Mouse (Mus musculus) liver, embryonic 11.5 days (tissue): Measurements from ENCODE around the gene Mon1a. TPM values are rescaled to one million over a fixed set of nuclear protein-coding genes. Genes with fewer than 3 reads are reported as not detected.

ENCODE experiments used
- ATAC-seq: fragments of 200-750 bp; cut with Nextera tagmentation; replicated peaks from 2 replicates; pipeline ENCODE4 v1.8.0; 2017; ENCODE audit warnings: moderate number of reproducible peaks, mild to moderate bottlenecking, moderate TSS enrichment, moderate library complexity; ENCODE audit not compliant: low FRiP score
- DNase-seq: peaks from one replicate; pipeline ENCODE4 v3.0.0-alpha.2; 2017; ENCODE audit warnings: low spot score
- H3K27ac ChIP-seq: fragments of 300-500 bp; sonication (generic); 2 replicates; pipeline ENCODE4 v1.5.1; 2014; ENCODE audit warnings: mild to moderate bottlenecking, low read depth, low read length, control low read depth
- H3K27me3 ChIP-seq: fragments of 300-500 bp; sonication (generic); replicated peaks from 2 replicates; pipeline ENCODE4 v1.6.1; 2014; ENCODE audit warnings: low read length, mixed read lengths; ENCODE audit not compliant: control insufficient read depth, insufficient read depth
- H3K36me3 ChIP-seq: fragments of 300-500 bp; sonication (generic); 2 replicates; pipeline ENCODE4 v1.6.1; 2014; ENCODE audit warnings: mild to moderate bottlenecking, low read length, moderate library complexity, mixed read lengths; ENCODE audit not compliant: control insufficient read depth, insufficient read depth
- H3K4me1 ChIP-seq: fragments of 300-500 bp; sonication (generic); replicated peaks from 2 replicates; pipeline ENCODE4 v1.6.1; 2014; ENCODE audit warnings: low read length, mixed read lengths; ENCODE audit not compliant: control insufficient read depth, insufficient read depth
- H3K4me2 ChIP-seq: fragments of 300-500 bp; sonication (generic); 2 replicates; pipeline ENCODE4 v1.6.1; 2014; ENCODE audit warnings: mild to moderate bottlenecking, control low read depth, moderate library complexity
- H3K4me3 ChIP-seq: fragments of 300-500 bp; sonication (generic); 2 replicates; pipeline ENCODE4 v1.5.1; 2014; ENCODE audit warnings: low read depth, low read length, control low read depth
- H3K9ac ChIP-seq: fragments of 300-500 bp; sonication (generic); 2 replicates; pipeline ENCODE4 v1.6.1; 2014; ENCODE audit warnings: low read depth, low read length, control low read depth
- H3K9me3 ChIP-seq: fragments of 300-500 bp; sonication (generic); 2 replicates; pipeline ENCODE4 v1.6.1; 2016; ENCODE audit warnings: low read length, inconsistent platforms, mixed read lengths; ENCODE audit not compliant: control insufficient read depth
- WGBS: fragments of 180-500 bp; shearing (Covaris S2); extraction: QIAGEN DNeasy Blood & Tissue Kit; methylation state at CpG from one replicate; pipeline ENCODE4 v1.1.7; 2014; 5-methylcytosine and 5-hydroxymethylcytosine counted together
- polyA plus RNA-seq: library from polyadenylated mRNA; unstranded; fragments of >200 nt; fragmentation: Nextera tagmentation; extraction: Ambion mirVana; gene quantifications from 2 replicates; pipeline ENCODE4 v1.2.1, GENCODE M21; 2014

The Mon1a gene
- 8.9 and 11.0 TPM in 2 replicates for polyA plus RNA-seq

GRCm38 (mm10) chr9:107887804-107888266 lies at the start of gene Mon1a:
Gene Mon1a (plus strand): TSS chr9:107888151.
- Histone ChIP-seq H3K4me3 (peak within 1 kb of the TSS; percentile 81), H3K27me3 (peaks cover 2% of the 10 kb centered on the region; the same call in 1 of the 2 replicates), H3K4me2 (peak within 1 kb of the TSS; percentile 92), H3K27ac (peak within 1 kb of the TSS; percentile 34; the same call in 1 of the 2 replicates), H3K36me3 (no peaks in the 10 kb centered on the region), H3K9me3 (no peaks in the 10 kb centered on the region), H3K9ac (peak within 1 kb of the TSS; percentile 77), H3K4me1 (peaks cover 9% of the 10 kb centered on the region)
- ATAC-seq (peak; percentile 97), DNase-seq (peak; percentile 83)
- WGBS: under 1% methylated on average over 28 of the region's 28 CpGs

DNA sequence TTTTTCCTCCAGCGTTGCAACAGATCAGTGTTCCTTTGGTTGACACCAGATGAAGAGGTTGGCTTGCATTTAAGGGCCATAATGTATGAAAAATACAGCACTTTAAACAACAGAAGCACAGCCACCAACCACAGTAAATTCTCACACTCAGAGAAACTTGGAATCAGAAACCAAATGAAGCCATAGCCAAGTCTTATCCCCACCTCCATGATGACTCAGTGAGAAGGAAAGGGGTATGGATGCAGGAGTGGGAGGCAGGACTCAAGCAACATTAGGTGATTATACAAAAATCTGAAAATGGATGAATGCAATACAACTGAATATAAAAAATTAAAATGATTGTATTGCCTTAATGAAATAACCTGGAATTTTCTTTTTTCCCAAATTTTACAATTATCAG lies 49.1 kb upstream of the Mon1a start:
- 96% methylated on average over 1 of the region's 1 CpGs for WGBS
- no peak overlapping the region for H3K27ac ChIP-seq

DNA sequence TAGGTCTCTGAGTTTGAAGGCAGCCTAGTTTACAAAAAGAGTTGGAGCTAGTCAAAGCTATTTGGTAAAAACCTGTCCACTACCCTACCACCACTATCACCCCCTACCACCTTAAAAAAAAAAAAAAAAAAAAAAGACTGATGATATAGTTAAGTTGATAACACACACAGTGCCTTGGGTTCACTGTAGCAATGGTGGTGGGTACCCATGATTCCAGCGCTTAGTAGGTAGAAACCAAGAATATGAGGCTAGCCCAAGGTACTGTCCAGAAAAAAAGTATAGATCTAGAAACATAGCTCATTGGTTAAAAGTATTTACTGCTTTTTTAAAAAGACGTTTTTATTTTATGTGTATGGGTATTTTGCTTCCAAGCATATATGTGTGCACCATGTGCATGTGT lies 45.2 kb upstream of the Mon1a start:
- H3K27ac ChIP-seq: no peak overlapping the region
- H3K9me3 ChIP-seq: no peaks in the 10 kb centered on the region
- WGBS: 90% methylated on average over 2 of the region's 2 CpGs
- H3K4me2 ChIP-seq: no peak overlapping the region
- no peaks in the 10 kb centered on the region for H3K27me3 ChIP-seq
- DNase-seq (no peak), ATAC-seq (no peak)
- no peak overlapping the region for H3K9ac ChIP-seq
- H3K36me3 ChIP-seq: peaks cover 12% of the 10 kb centered on the region; the same call in 1 of the 2 replicates
- no peaks in the 10 kb centered on the region for H3K4me1 ChIP-seq
- no peak overlapping the region for H3K4me3 ChIP-seq

More for the DNA sequence above, 49.1 kb upstream of the Mon1a start:
- no peaks in the 10 kb centered on the region for H3K9me3 ChIP-seq
- H3K36me3 ChIP-seq: peaks cover 9% of the 10 kb centered on the region; the same call in 1 of the 2 replicates
- H3K4me2 ChIP-seq: no peak overlapping the region
- H3K4me1 ChIP-seq: no peaks in the 10 kb centered on the region
- H3K4me3 ChIP-seq: no peak overlapping the region
- no peaks in the 10 kb centered on the region for H3K27me3 ChIP-seq
- ATAC-seq (no peak), DNase-seq (no peak)
- H3K9ac ChIP-seq: no peak overlapping the region

GRCm38 (mm10) chr9:107848922-107849321 lies 39.0 kb upstream of the Mon1a start:
- H3K27me3 ChIP-seq: no peaks in the 10 kb centered on the region
- H3K9ac ChIP-seq: no peak overlapping the region
- H3K4me1 ChIP-seq: no peaks in the 10 kb centered on the region
- H3K27ac ChIP-seq: no peak overlapping the region
- WGBS: 91% methylated on average over 7 of the region's 7 CpGs
- DNase-seq (no peak), ATAC-seq (no peak)
- H3K4me2 ChIP-seq: no peak overlapping the region
- H3K36me3 ChIP-seq: peaks cover 18% of the 10 kb centered on the region; the same call in 1 of the 2 replicates
- H3K4me3 ChIP-seq: no peak overlapping the region
- no peaks in the 10 kb centered on the region for H3K9me3 ChIP-seq

GRCm38 (mm10) chr9:107858343-107858742 lies 29.6 kb upstream of the Mon1a start:
- Histone ChIP-seq H3K4me3 (no peak overlapping the region), H3K36me3 (peaks cover 2% of the 10 kb centered on the region; the same call in 1 of the 2 replicates), H3K9ac (no peak overlapping the region), H3K4me2 (no peak overlapping the region), H3K27me3 (no peaks in the 10 kb centered on the region), H3K27ac (no peak overlapping the region), H3K9me3 (no peaks in the 10 kb centered on the region), H3K4me1 (no peaks in the 10 kb centered on the region)
- WGBS: 78% methylated on average over 3 of the region's 3 CpGs
- DNase-seq: no peak
- no peak for ATAC-seq

DNA sequence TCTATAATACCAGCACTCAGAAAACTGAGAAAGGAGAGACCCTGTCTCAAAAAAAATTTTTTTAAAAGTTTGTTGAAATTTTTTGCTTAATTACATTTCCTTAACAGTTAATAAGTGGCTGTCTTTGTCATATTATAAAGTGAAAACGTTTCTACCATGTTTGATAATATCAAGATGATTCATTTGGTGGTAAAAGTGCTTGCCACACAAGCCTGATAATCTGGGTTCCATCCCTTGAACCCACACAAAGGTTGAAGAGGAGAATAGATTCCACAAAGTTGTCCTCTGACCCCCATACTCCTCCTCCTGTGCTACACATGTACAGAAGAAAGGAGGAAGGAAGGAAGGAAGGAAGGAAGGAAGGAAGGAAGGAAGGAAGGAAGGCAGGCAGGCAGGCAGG lies 23.5 kb upstream of the Mon1a start:
- H3K9me3 ChIP-seq: no peaks in the 10 kb centered on the region
- no peak overlapping the region for H3K4me3 ChIP-seq
- no peaks in the 10 kb centered on the region for H3K27me3 ChIP-seq
- no peak for ATAC-seq
- H3K4me2 ChIP-seq: no peak overlapping the region
- no peak overlapping the region for H3K9ac ChIP-seq
- H3K4me1 ChIP-seq: no peaks in the 10 kb centered on the region
- H3K36me3 ChIP-seq: peaks cover 2% of the 10 kb centered on the region; the same call in 1 of the 2 replicates
- no peak overlapping the region for H3K27ac ChIP-seq
- WGBS: 49% methylated on average over 1 of the region's 1 CpGs
- no peak for DNase-seq

GRCm38 (mm10) chr9:107866081-107866480 lies 21.9 kb upstream of the Mon1a start:
- Histone ChIP-seq H3K4me2 (no peak overlapping the region), H3K4me1 (peaks cover 2% of the 10 kb centered on the region; the same call in 1 of the 2 replicates), H3K27ac (no peak overlapping the region), H3K27me3 (no peaks in the 10 kb centered on the region), H3K9ac (no peak overlapping the region), H3K36me3 (peaks cover 3% of the 10 kb centered on the region; the same call in 1 of the 2 replicates), H3K9me3 (no peaks in the 10 kb centered on the region), H3K4me3 (no peak overlapping the region)
- WGBS: 95% methylated on average over 2 of the region's 2 CpGs
- no peak for DNase-seq
- ATAC-seq: no peak

GRCm38 (mm10) chr9:107872350-107873098 lies 15.4 kb upstream of the Mon1a start:
- under 1% methylated on average over 79 of the region's 80 CpGs for WGBS
- H3K4me3 ChIP-seq: peak overlapping the region; percentile 88

More at GRCm38 (mm10) chr9:107872350-107873098, 15.4 kb upstream of the Mon1a start:
- no peaks in the 10 kb centered on the region for H3K9me3 ChIP-seq
- H3K27ac ChIP-seq: peak overlapping the region; percentile 97
- DNase-seq: peak; percentile 87
- ATAC-seq: peak; percentile 99
- H3K27me3 ChIP-seq: no peaks in the 10 kb centered on the region
- peaks cover 3% of the 10 kb centered on the region; the same call in 1 of the 2 replicates for H3K36me3 ChIP-seq
- peak overlapping the region; percentile 82 for H3K4me2 ChIP-seq
- H3K4me1 ChIP-seq: peaks cover 6% of the 10 kb centered on the region; the same call in 1 of the 2 replicates
- peak overlapping the region; percentile 96 for H3K9ac ChIP-seq
